Mouse (Mus musculus) small intestine, adult 2 months (tissue): ENCODE measurements around the gene Ccdc93.

ENCODE experiments used
- CTCF ChIP-seq: fragments of 200-500 bp; IDR thresholded peaks from 2 replicates; pipeline ENCODE4 v1.5.1; 2012; ENCODE audit warnings: low read depth, mild to moderate bottlenecking, control low read depth, inconsistent platforms, low read length, moderate library complexity, mixed read lengths; ENCODE audit not compliant: insufficient replicate concordance, insufficient read length; ENCODE audit errors: extremely low read depth
- POLR2A ChIP-seq: fragments of 200-500 bp; IDR thresholded peaks from 2 replicates; pipeline ENCODE4 v1.6.1; 2012; ENCODE audit warnings: low read depth, mild to moderate bottlenecking, control low read depth, inconsistent platforms, low read length, moderate library complexity

DNA sequence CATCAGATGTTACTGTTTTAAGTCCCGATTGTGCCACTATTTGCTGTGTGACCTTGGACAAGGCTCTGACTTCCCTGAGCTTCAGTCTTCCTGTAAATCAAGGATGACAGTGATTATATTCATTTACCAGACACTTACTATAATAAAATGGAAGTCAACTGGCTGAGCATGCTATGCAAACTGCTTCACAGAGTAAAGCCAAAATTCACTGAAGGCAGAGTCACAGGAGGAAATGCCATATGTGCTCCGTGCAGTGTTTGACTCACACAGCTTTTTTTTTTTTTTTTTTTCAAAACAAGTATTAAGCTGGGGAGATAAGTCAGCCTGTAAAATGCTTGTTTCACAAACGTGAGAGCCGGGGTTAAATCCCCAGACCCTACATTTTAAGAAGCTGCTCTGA is 34.3 kb upstream of the Ccdc93 start:
- no peak for TF ChIP-seq CTCF
- TF ChIP-seq POLR2A: no peak
